Mouse (Mus musculus) liver, adult 2 months (tissue): Measurements from ENCODE around the gene Gm39566. TPM values are rescaled to one million over a fixed set of nuclear protein-coding genes. Genes with fewer than 3 reads are reported as not detected.

ENCODE experiments used
- DNase-seq: peaks from one replicate; pipeline ENCODE4 v3.0.0-alpha.2; 2011; ENCODE audit warnings: low read depth, low spot score; ENCODE audit errors: extremely low read depth
- H3K27ac ChIP-seq: fragments of 200-500 bp; replicated peaks from 2 replicates; pipeline ENCODE4 v1.5.1; 2012; ENCODE audit warnings: low read depth, mild to moderate bottlenecking, control low read depth, inconsistent platforms, low read length; ENCODE audit not compliant: insufficient read depth
- H3K27me3 ChIP-seq: fragments of 200-500 bp; 2 replicates; pipeline ENCODE4 v1.6.1; 2012; ENCODE audit warnings: mild to moderate bottlenecking, moderate library complexity, low read length, inconsistent platforms; ENCODE audit not compliant: control insufficient read depth, insufficient read depth
- H3K36me3 ChIP-seq: fragments of 200-500 bp; 2 replicates; pipeline ENCODE4 v1.6.1; 2012; ENCODE audit warnings: low read length, inconsistent platforms; ENCODE audit not compliant: control insufficient read depth, insufficient read depth
- H3K4me1 ChIP-seq: fragments of 200-500 bp; 2 replicates; pipeline ENCODE4 v1.6.1; 2011; ENCODE audit warnings: low read length; ENCODE audit not compliant: control insufficient read depth, insufficient read depth
- H3K4me3 ChIP-seq: fragments of 200-500 bp; 2 replicates; pipeline ENCODE4 v1.5.1; 2011; ENCODE audit warnings: low read depth, mild to moderate bottlenecking, control low read depth, low read length, moderate library complexity; ENCODE audit not compliant: insufficient read depth
- H3K79me2 ChIP-seq: fragments of 200-500 bp; 2 replicates; pipeline ENCODE4 v1.6.1; 2012; ENCODE audit warnings: inconsistent platforms, mild to moderate bottlenecking, low read length, moderate library complexity; ENCODE audit not compliant: control insufficient read depth, insufficient read depth
- H3K9ac ChIP-seq: fragments of 200-500 bp; 2 replicates; pipeline ENCODE4 v1.6.1; 2012; ENCODE audit warnings: low read depth, mild to moderate bottlenecking, control low read depth, inconsistent platforms, low read length
- CTCF ChIP-seq: fragments of 200-500 bp; IDR thresholded peaks from 2 replicates; pipeline ENCODE4 v1.5.1; 2011; ENCODE audit warnings: low read depth, low read length, control low read depth
- POLR2A ChIP-seq: fragments of 200-500 bp; IDR thresholded peaks from 2 replicates; pipeline ENCODE4 v1.6.1; 2011; ENCODE audit warnings: low read length, control low read depth; ENCODE audit not compliant: insufficient read depth; ENCODE audit errors: extremely low read depth
- WGBS: fragments of 180-500 bp; shearing (Covaris S2); methylation state at CpG from one replicate; pipeline ENCODE4 v1.1.7; 2018; 5-methylcytosine and 5-hydroxymethylcytosine counted together
- polyA plus RNA-seq: library from polyadenylated mRNA; depleted of rRNA; stranded (reverse); fragments of >200 nt; gene quantifications from 2 replicates; pipeline ENCODE4 v1.2.3, GENCODE M21; 2012
- total RNA-seq: library from RNA; depleted of rRNA; stranded (reverse); fragments of >200 nt; gene quantifications from 2 replicates; pipeline ENCODE4 v1.2.3, GENCODE M21; 2014

The Gm39566 gene
- total and polyA plus RNA-seq, 2 experiments = not detected

DNA sequence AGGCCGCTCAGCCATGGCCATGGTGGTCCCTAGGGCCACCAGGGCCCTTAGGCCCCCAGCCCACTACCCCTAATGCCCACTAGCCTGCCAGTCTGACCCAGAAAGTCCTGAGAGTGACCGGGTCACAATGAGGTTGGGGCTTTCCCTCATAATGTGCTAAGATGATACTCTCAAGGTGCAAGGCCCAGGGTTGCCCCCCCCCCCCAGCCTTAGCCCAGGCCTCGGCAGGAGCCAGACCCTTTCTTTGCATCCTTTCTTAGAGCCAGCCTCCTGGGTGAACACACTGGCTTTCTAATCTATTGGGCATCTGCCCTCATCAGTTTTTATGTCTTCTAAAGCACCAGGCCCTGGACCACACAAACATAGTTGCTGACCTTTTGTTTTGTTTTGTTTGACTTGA lies 7.0 kb upstream of the Gm39566 start, which contains the start of gene Spem1:
Gene Spem1 (minus strand): TSS at position 101 of the 400 bp plus-strand sequence.
- WGBS = 94% methylated on average over 3 of the region's 3 CpGs
- no peak for DNase-seq
- no peaks in the 10 kb centered on the region for H3K4me1 ChIP-seq
- 0 out of 2 replicates have a peak, but pooled peaks cover 2% of the 10 kb centered on the region for H3K27me3 ChIP-seq
- H3K9ac ChIP-seq = no peak within 1 kb of the TSS
- no peak within 1 kb of the TSS for H3K4me3 ChIP-seq
- TF ChIP-seq CTCF (no peak), POLR2A (no peak)
- no peaks in the 10 kb centered on the region for H3K79me2 ChIP-seq
- H3K27ac ChIP-seq = no peak within 1 kb of the TSS
- H3K36me3 ChIP-seq = no peaks in the 10 kb centered on the region

DNA sequence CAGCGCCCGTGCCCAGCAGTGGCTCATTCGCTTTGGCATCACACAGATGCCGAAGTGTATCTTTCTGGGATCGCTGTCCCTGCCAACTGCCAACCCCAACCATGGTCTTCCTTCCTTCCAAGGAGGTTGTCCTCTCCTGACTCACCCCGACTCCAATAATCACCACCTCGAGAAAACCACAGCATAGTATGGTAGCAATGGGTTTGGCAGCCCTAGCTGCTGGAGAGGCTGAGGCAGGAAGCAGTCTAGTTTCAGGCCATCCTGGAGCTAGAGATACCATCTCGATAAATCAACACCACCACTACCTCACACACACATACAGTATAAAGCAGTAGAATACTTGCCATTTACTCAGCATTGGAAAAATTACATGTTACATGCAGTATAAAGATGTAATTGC lies 3.8 kb upstream of the Gm39566 start:
- TF ChIP-seq POLR2A = no peak
- TF ChIP-seq CTCF = no peak
- Histone ChIP-seq H3K36me3 (no peaks in the 10 kb centered on the region), H3K4me3 (no peak overlapping the region), H3K9ac (no peak overlapping the region), H3K79me2 (no peaks in the 10 kb centered on the region), H3K27me3 (no peaks in the 10 kb centered on the region), H3K4me1 (no peaks in the 10 kb centered on the region), H3K27ac (no peak overlapping the region)
- no peak for DNase-seq
- WGBS = 89% methylated on average over 8 of the region's 8 CpGs

DNA sequence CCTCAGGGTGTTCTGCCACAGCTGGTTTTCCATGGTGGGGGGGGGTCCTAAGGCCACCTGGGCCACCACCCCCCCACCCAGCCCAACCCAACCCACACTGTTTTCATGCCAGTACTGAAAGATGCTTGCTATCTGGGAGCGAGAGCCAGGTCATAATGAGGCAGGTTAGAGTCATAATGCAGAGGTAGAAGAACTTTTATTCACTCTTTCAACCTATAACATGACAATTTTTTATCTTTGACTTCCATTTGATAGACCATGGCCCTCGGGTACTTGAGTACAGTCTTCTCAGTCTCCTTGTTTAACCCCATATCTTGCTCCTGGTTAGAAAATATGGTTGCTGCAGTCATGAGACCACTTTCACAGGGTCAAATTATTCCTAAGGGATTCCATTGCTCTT lies 3.3 kb upstream of the Gm39566 start, which contains the start of gene Spem2:
Gene Spem2 (minus strand): TSS at position 101 of the 400 bp plus-strand sequence.
- Histone ChIP-seq H3K4me1 (no peaks in the 10 kb centered on the region), H3K27ac (no peak within 1 kb of the TSS), H3K9ac (no peak within 1 kb of the TSS), H3K79me2 (no peaks in the 10 kb centered on the region), H3K36me3 (no peaks in the 10 kb centered on the region), H3K27me3 (no peaks in the 10 kb centered on the region), H3K4me3 (no peak within 1 kb of the TSS)
- TF ChIP-seq POLR2A (no peak), CTCF (no peak)
- 75% methylated on average over 2 of the region's 2 CpGs for WGBS
- no peak for DNase-seq

DNA sequence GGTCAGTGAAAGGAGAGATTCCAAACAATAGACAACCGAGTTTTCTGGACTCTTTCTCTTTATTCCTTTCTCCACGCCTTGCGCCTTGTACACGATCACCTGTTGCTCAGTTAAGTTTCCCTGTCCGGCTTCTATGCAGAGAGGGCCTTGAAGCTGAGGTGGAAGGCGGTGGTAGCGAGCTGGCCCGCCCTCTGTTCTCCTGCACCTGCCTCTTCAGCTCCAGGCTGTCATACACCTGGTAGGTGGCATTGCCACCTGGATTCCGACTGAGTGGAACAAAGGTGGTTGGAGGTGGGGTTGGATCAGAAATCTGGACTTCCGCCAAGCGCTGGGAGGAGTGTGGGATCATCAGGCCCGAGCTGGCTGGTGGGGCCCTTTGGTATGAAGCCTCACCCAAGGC lies 1.4 kb upstream of the Gm39566 start:
- no peak for TF ChIP-seq CTCF
- no peak for TF ChIP-seq POLR2A
- Histone ChIP-seq H3K4me3 (no peak overlapping the region), H3K79me2 (no peaks in the 10 kb centered on the region), H3K27ac (no peak overlapping the region), H3K27me3 (no peaks in the 10 kb centered on the region), H3K9ac (no peak overlapping the region), H3K4me1 (no peaks in the 10 kb centered on the region), H3K36me3 (no peaks in the 10 kb centered on the region)
- DNase-seq = no peak
- whole genome bisulfite sequencing = 95% methylated on average over 12 of the region's 12 CpGs

DNA sequence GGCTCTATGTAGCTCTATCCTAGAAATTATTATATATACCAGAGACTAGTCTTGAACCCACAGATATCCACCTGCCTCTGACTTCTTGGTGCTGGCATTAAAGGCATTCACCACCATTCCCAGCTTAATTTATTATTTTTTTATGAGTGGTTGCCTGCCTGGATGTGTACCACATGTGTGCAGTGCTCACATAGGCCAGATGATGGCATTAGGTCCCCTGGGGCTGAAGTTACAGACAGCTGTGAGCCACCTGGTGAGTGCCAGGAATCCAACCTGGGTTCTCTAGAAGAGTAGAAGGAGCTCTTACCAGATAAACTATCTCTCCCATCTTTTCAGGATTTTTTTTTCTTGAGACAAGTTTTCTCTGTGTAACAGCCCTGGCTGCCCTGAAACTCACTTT lies 4.8 kb downstream of the Gm39566 start:
- Histone ChIP-seq H3K9ac (no peak overlapping the region), H3K4me3 (no peak overlapping the region), H3K36me3 (no peaks in the 10 kb centered on the region), H3K4me1 (no peaks in the 10 kb centered on the region), H3K79me2 (no peaks in the 10 kb centered on the region), H3K27me3 (no peaks in the 10 kb centered on the region), H3K27ac (no peak overlapping the region)
- TF ChIP-seq POLR2A (no peak), CTCF (no peak)
- no peak for DNase-seq

DNA sequence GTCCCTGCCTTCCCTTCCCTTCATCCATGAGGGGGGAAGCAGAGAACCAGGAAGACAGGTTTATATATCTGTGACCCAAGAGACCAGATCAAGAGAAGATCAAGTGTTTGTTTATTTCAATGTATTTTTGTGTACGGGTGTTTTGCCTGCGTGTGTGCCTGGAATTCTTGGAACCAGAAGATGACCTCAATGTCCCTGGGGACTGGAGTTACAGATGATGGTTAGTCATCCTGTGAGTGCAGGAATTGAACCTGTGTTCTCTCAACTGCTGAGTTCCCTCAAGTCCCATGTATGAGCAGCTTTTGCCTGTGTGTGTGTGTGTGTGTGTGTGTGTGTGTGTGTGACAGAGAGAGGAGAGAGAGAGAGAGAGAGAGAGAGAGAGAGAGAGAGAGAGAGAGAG lies 7.5 kb downstream of the Gm39566 start:
- H3K4me1 ChIP-seq = peaks cover 4% of the 10 kb centered on the region
- DNase-seq = no peak
- H3K9ac ChIP-seq = no peak overlapping the region
- 0 out of 2 replicates have a peak, but pooled peaks cover under 1% of the 10 kb centered on the region for H3K27me3 ChIP-seq
- no peak overlapping the region for H3K27ac ChIP-seq
- H3K79me2 ChIP-seq = no peaks in the 10 kb centered on the region
- 87% methylated on average over 2 of the region's 2 CpGs for WGBS
- no peak for TF ChIP-seq POLR2A
- no peak for TF ChIP-seq CTCF
- H3K4me3 ChIP-seq = no peak overlapping the region
- H3K36me3 ChIP-seq = no peaks in the 10 kb centered on the region
